Mouse (Mus musculus) hindbrain, postnatal 0 days (tissue): ENCODE data around the gene Gm11565. TPM values are rescaled to one million over a fixed set of nuclear protein-coding genes. Genes with fewer than 3 reads are reported as not detected.
A peak's percentile ranks its signal among the peaks of the same experiment; 100 is the strongest.

Source experiments
- ATAC-seq: fragments of 200-750 bp; cut with Nextera tagmentation; 2 replicates; pipeline ENCODE4 v1.8.0; 2017; ENCODE audit warnings: mild to moderate bottlenecking, moderate TSS enrichment, moderate library complexity
- DNase-seq: peaks from one replicate; pipeline ENCODE4 v3.0.0-alpha.2; 2015; ENCODE audit warnings: low spot score
- H3K27ac ChIP-seq: fragments of 300-500 bp; sonication (generic); 2 replicates; pipeline ENCODE4 v1.5.1; 2014; ENCODE audit warnings: mild to moderate bottlenecking
- H3K27me3 ChIP-seq: fragments of 300-500 bp; sonication (generic); 2 replicates; pipeline ENCODE4 v1.6.1; 2014; ENCODE audit warnings: low read length, mixed read lengths; ENCODE audit not compliant: insufficient read depth
- H3K36me3 ChIP-seq: fragments of 300-500 bp; sonication (generic); 2 replicates; pipeline ENCODE4 v1.6.1; 2014; ENCODE audit warnings: low read length, mixed read lengths; ENCODE audit not compliant: insufficient read depth
- H3K4me1 ChIP-seq: fragments of 300-500 bp; sonication (generic); 2 replicates; pipeline ENCODE4 v1.6.1; 2014; ENCODE audit warnings: antibody characterized with exemption, low read length, mixed read lengths; ENCODE audit not compliant: insufficient read depth
- H3K4me2 ChIP-seq: fragments of 300-500 bp; sonication (generic); 2 replicates; pipeline ENCODE4 v1.6.1; 2014; ENCODE audit warnings: low read depth, mild to moderate bottlenecking, low read length, moderate library complexity, mixed read lengths
- H3K4me3 ChIP-seq: fragments of 300-500 bp; sonication (generic); 2 replicates; pipeline ENCODE4 v1.5.1; 2014; ENCODE audit warnings: low read length
- H3K9ac ChIP-seq: fragments of 300-500 bp; sonication (generic); replicated peaks from 2 replicates; pipeline ENCODE4 v1.6.1; 2014; ENCODE audit warnings: mild to moderate bottlenecking, low read length, moderate library complexity, mixed read lengths
- H3K9me3 ChIP-seq: fragments of 300-500 bp; sonication (generic); 2 replicates; pipeline ENCODE4 v1.6.1; 2016; ENCODE audit warnings: low read length, mixed read lengths
- CTCF ChIP-seq: IDR thresholded peaks from 2 replicates; pipeline ENCODE4 v1.5.1; 2016; ENCODE audit warnings: antibody characterized with exemption, control low read depth, low read depth
- WGBS: fragments of 180-500 bp; shearing (Covaris S2); extraction: QIAGEN DNeasy Blood & Tissue Kit; methylation state at CpG from one replicate; pipeline ENCODE4 v1.1.7; 2014; 5-methylcytosine and 5-hydroxymethylcytosine counted together
- polyA plus RNA-seq: library from polyadenylated mRNA; unstranded; fragments of >200 nt; fragmentation: Nextera tagmentation; extraction: Ambion mirVana; gene quantifications from 2 replicates; pipeline ENCODE4 v1.2.1, GENCODE M21; 2015
- total RNA-seq: library from RNA; depleted of rRNA; stranded (reverse); fragments of >200 nt; gene quantifications from 2 replicates; pipeline ENCODE4 v1.2.3, GENCODE M21; 2014; rRNA removed

Gm11565 gene
- total and polyA plus RNA-seq, 2 experiments from 2014 or later = not detected

DNA sequence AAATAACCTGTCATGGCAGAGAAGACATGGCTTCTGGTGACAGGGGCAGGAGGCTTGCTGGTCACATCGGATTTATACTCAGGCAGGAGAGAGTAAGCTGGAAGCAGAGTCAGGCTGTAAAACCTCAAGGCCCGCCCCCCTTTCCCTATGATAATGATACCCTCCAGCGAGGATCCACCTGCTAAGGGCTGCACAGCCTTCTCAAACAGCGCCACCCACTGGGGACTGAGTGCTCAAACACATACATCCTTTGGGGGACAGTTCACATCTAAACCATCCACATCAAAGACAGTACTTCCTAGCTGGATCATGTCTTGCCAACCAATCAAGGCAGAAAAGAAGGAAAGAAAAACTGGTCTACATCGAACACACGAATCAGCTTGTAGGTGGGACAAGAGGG is 49.7 kb downstream of the Gm11565 start:
- Histone ChIP-seq H3K27ac (no peak overlapping the region), H3K9ac (no peak overlapping the region), H3K4me1 (no peaks in the 10 kb centered on the region), H3K9me3 (no peaks in the 10 kb centered on the region), H3K36me3 (no peaks in the 10 kb centered on the region), H3K27me3 (no peaks in the 10 kb centered on the region), H3K4me3 (no peak overlapping the region), H3K4me2 (no peak overlapping the region)
- 51% methylated on average over 6 of the region's 6 CpGs for WGBS
- no peak for ATAC-seq
- TF ChIP-seq CTCF = 0 out of 2 replicates have a peak, but pooled peaks have one; percentile 6
- DNase-seq = no peak

Other genes with a start within 250 kb of the Gm11565 start
Only the 30 nearest of the 33 such genes appear.
- not detected in 2 replicates for gene Gm14180, start 180.5 kb upstream of the Gm11565 start, total RNA-seq
- gene Gm14180, start 180.5 kb upstream of the Gm11565 start, polyA plus RNA-seq = not detected in 2 replicates
- not detected in 2 replicates for gene Gm11595, start 141.8 kb upstream of the Gm11565 start, total RNA-seq
- not detected in 2 replicates for gene Gm11595, start 141.8 kb upstream of the Gm11565 start, polyA plus RNA-seq
- gene Krtap4-8, start 134.0 kb upstream of the Gm11565 start, total RNA-seq = not detected in 2 replicates
- gene Krtap4-8, start 134.0 kb upstream of the Gm11565 start, polyA plus RNA-seq = not detected in 2 replicates
- gene Krtap4-9, start 129.6 kb upstream of the Gm11565 start, total RNA-seq = not detected in 2 replicates
- not detected in 2 replicates for gene Krtap4-9, start 129.6 kb upstream of the Gm11565 start, polyA plus RNA-seq
- gene Gm11596, start 121.3 kb upstream of the Gm11565 start, total RNA-seq = not detected in 2 replicates
- not detected in 2 replicates for gene Gm11596, start 121.3 kb upstream of the Gm11565 start, polyA plus RNA-seq
- gene Gm11569, start 115.8 kb upstream of the Gm11565 start, total RNA-seq = not detected in 2 replicates
- not detected in 2 replicates for gene Gm11569, start 115.8 kb upstream of the Gm11565 start, polyA plus RNA-seq
- not detected in 2 replicates for gene Gm11554, start 110.3 kb upstream of the Gm11565 start, total RNA-seq
- not detected in 2 replicates for gene Gm11554, start 110.3 kb upstream of the Gm11565 start, polyA plus RNA-seq
- not detected in 2 replicates for gene Krtap4-13, start 104.9 kb upstream of the Gm11565 start, total RNA-seq
- not detected in 2 replicates for gene Krtap4-13, start 104.9 kb upstream of the Gm11565 start, polyA plus RNA-seq
- gene Gm11564, start 99.1 kb upstream of the Gm11565 start, total RNA-seq = not detected in 2 replicates
- not detected in 2 replicates for gene Gm11564, start 99.1 kb upstream of the Gm11565 start, polyA plus RNA-seq
- gene 2300003K06Rik, start 76.7 kb upstream of the Gm11565 start, total RNA-seq = not detected in 2 replicates
- gene 2300003K06Rik, start 76.7 kb upstream of the Gm11565 start, polyA plus RNA-seq = not detected in 2 replicates
- not detected in 2 replicates for gene Krtap4-16, start 63.1 kb upstream of the Gm11565 start, total RNA-seq
- not detected in 2 replicates for gene Krtap4-16, start 63.1 kb upstream of the Gm11565 start, polyA plus RNA-seq
- not detected in 2 replicates for gene Gm11568, start 56.8 kb upstream of the Gm11565 start, total RNA-seq
- gene Gm11568, start 56.8 kb upstream of the Gm11565 start, polyA plus RNA-seq = not detected in 2 replicates
- gene Gm11559, start 50.3 kb upstream of the Gm11565 start, total RNA-seq = not detected in 2 replicates
- gene Gm11559, start 50.3 kb upstream of the Gm11565 start, polyA plus RNA-seq = not detected in 2 replicates
- not detected in 2 replicates for gene Krtap9-1, start 41.4 kb upstream of the Gm11565 start, total RNA-seq
- not detected in 2 replicates for gene Krtap9-1, start 41.4 kb upstream of the Gm11565 start, polyA plus RNA-seq
- gene Gm11567, start 35.6 kb upstream of the Gm11565 start, total RNA-seq = not detected in 2 replicates
- not detected in 2 replicates for gene Gm11567, start 35.6 kb upstream of the Gm11565 start, polyA plus RNA-seq
- not detected in 2 replicates for gene Krtap31-1, start 6.8 kb upstream of the Gm11565 start, total RNA-seq
- gene Krtap31-1, start 6.8 kb upstream of the Gm11565 start, polyA plus RNA-seq = not detected in 2 replicates
- not detected in 2 replicates for gene Krtap31-2, start 21.5 kb downstream of the Gm11565 start, total RNA-seq
- not detected in 2 replicates for gene Krtap31-2, start 21.5 kb downstream of the Gm11565 start, polyA plus RNA-seq
- gene Krtap9-5, start 33.7 kb downstream of the Gm11565 start, total RNA-seq = not detected in 2 replicates
- gene Krtap9-5, start 33.7 kb downstream of the Gm11565 start, polyA plus RNA-seq = not detected in 2 replicates
- gene Krtap29-1, start 64.3 kb downstream of the Gm11565 start, total RNA-seq = not detected in 2 replicates
- gene Krtap29-1, start 64.3 kb downstream of the Gm11565 start, polyA plus RNA-seq = not detected in 2 replicates
- not detected in 2 replicates for gene Krtap16-1, start 71.8 kb downstream of the Gm11565 start, total RNA-seq
- 0.09 TPM in 1 of 2 replicates, not detected in the other for gene Krtap16-1, start 71.8 kb downstream of the Gm11565 start, polyA plus RNA-seq
- 2.6 and 3.0 TPM in 2 replicates for gene Krtap17-1, start 79.2 kb downstream of the Gm11565 start, total RNA-seq
- gene Krtap17-1, start 79.2 kb downstream of the Gm11565 start, polyA plus RNA-seq = 1.6 and 1.8 TPM in 2 replicates
- not detected in 2 replicates for gene Krt33a, start 101.5 kb downstream of the Gm11565 start, total RNA-seq
- not detected in 2 replicates for gene Krt33a, start 101.5 kb downstream of the Gm11565 start, polyA plus RNA-seq
- not detected in 2 replicates for gene Krt33b, start 115.1 kb downstream of the Gm11565 start, total RNA-seq
- 0.11 and 0.29 TPM in 2 replicates for gene Krt33b, start 115.1 kb downstream of the Gm11565 start, polyA plus RNA-seq
- gene Krt34, start 126.8 kb downstream of the Gm11565 start, total RNA-seq = not detected in 2 replicates
- gene Krt34, start 126.8 kb downstream of the Gm11565 start, polyA plus RNA-seq = 0.11 TPM in 1 of 2 replicates, not detected in the other
- gene Krt31, start 135.8 kb downstream of the Gm11565 start, total RNA-seq = not detected in 2 replicates
- not detected in 2 replicates for gene Krt31, start 135.8 kb downstream of the Gm11565 start, polyA plus RNA-seq
- not detected in 2 replicates for gene Krt32, start 173.5 kb downstream of the Gm11565 start, total RNA-seq
- not detected in 2 replicates for gene Krt32, start 173.5 kb downstream of the Gm11565 start, polyA plus RNA-seq
- gene Krt35, start 181.5 kb downstream of the Gm11565 start, total RNA-seq = 0.78 TPM in 1 of 2 replicates, not detected in the other
- gene Krt35, start 181.5 kb downstream of the Gm11565 start, polyA plus RNA-seq = 0.16 TPM in 2 replicates
- gene Krt36, start 190.9 kb downstream of the Gm11565 start, total RNA-seq = not detected in 2 replicates
- gene Krt36, start 190.9 kb downstream of the Gm11565 start, polyA plus RNA-seq = 0.14 TPM in 1 of 2 replicates, not detected in the other
- not detected in 2 replicates for gene Krt13, start 206.8 kb downstream of the Gm11565 start, total RNA-seq
- gene Krt13, start 206.8 kb downstream of the Gm11565 start, polyA plus RNA-seq = 0.13 TPM in 1 of 2 replicates, not detected in the other
- gene Krt15, start 221.2 kb downstream of the Gm11565 start, total RNA-seq = 0.25 and 0.68 TPM in 2 replicates
- 0.21 and 0.24 TPM in 2 replicates for gene Krt15, start 221.2 kb downstream of the Gm11565 start, polyA plus RNA-seq